Mouse (Mus musculus) lung, postnatal 10 days (tissue): Measurements from ENCODE around the gene Rarres2.
"Not testable (repeated sequence)": the region's sequence is repeated elsewhere in the genome, so short reads cannot be mapped to it uniquely, and the experiment has no call there.

ENCODE experiments used
- DNase-seq: peaks from one replicate; pipeline ENCODE4 v3.0.0; 2021

Gene Rarres2

DNA sequence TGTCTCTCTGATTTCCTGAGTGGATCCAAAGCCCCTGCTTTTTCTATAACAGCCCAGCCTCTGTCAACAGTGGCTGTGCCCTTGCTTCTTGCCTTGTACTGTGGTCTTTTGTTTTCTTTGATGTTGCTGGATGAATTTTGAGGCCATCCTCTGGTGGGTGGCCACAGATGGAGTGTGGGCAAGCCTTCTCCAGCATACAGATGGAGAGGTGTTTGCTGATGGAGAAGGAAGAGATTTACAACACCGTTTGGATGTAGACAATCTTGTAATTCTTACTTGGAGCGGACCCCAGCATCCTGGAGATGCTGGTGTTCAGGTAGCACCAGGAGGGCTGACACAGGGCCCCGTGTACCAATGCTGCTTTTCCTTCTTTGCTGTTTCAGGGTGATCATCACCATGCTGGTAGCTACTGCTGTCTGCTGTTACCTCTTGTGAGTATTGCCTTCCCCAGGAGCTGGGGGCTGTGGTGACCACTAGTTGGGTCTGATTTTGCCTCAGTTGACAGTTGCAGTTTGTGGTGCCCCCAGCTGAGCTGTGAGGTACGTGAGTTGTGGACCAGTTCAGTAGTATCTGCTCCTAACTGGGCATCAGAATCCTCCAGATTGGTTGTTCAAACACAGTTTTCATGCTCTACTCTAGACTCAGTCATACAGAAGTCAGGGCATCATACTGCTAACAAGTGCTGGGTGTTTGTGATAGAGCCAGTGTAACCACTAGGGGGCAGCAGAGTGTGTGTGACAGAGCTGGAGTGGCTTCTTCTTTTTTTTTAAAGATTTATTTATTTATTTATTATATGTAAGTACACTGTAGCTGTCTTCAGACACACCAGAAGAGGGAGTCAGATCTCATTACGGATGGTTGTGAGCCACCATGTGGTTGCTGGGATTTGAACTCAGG is 33.5 kb downstream of the Rarres2 start:
- peak; percentile 90 for DNase-seq

DNA sequence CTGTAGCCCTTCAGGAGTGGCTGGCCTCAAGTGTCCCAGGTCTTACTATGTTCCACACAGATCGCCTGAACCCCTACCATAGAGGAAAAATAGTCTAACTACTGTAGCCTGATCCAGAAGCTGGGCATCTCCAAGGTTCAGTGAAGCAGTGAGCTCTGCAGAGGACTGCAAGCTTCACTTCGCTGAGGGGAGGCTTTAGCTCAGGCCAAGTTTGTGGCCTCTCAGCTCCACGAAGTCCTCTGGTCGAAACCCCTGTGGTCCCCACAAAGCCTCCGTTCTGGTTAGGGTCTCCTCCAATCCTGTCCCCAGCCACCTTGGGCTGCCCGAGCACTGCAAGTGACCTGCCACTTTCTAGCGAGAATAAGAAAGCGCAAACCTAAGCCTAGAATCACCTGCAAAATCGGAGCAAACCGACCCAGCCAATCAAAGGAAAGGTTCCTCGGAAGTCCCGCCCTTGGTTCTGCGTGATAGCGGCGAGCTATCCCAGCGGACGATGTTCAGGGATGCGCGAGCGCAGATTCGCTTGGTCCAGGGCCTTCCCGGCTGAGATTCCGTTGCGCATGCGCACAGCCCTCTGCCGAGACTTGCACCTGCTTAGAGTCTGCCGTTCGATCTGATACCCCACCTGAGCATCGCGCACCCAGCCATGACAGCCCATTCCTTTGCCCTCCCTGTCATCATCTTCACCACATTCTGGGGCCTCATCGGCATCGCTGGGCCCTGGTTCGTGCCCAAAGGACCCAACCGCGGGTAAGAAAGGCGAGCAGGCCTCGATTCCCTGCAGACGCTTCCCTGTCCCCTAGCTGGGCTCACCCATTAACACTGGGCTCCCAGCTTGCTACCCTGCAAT is 35.3 kb downstream of the Rarres2 start, which contains the start of gene Atp6v0e2:
Atp6v0e2 (plus strand) TSS at position 511 of the 850 bp plus-strand sequence.
- DNase-seq = peak; percentile 87

DNA sequence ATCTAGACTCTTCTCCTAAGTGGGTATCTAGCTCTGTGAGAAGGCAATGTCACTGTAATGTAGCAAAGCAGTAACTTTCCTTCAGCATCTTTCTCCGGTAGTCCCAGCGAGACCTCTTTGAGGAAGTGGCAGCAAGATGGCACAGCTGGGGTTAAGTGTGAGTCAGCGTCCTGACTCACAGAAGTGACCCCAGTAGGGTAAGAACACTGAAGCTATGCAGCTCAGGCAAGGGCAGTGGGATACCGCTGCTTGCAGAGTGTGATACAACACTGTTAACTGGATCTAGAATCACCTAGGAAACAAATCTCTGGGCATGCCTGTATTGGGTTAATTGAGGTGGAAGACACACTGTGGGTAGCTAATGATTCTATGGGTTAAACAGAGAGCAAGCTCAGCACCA is 36.5 kb downstream of the Rarres2 start:
- DNase-seq = no peak

GRCm38 (mm10) chr6:48534913-48535312 is 37.7 kb downstream of the Rarres2 start:
- no peak for DNase-seq

DNA sequence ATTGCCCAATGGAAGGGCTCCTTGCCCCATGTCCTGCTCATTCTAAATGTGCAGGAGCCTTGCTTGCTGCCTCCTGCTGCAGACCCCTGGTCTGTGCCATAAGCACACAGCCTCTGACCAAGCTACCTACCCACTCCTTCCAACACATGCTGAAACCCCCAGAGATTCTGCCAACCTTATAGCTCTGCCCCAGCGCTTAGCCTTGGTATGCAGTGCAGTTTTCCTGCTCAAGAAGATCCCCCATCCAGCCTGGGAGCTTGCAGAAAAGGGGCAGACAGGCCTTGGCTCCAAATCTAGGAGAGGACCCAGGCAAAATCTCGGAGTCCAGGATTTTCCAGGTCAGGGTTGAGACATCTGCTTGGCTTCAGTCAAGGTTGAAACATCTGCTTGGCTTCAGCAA is 39.1 kb downstream of the Rarres2 start:
- no peak for DNase-seq

DNA sequence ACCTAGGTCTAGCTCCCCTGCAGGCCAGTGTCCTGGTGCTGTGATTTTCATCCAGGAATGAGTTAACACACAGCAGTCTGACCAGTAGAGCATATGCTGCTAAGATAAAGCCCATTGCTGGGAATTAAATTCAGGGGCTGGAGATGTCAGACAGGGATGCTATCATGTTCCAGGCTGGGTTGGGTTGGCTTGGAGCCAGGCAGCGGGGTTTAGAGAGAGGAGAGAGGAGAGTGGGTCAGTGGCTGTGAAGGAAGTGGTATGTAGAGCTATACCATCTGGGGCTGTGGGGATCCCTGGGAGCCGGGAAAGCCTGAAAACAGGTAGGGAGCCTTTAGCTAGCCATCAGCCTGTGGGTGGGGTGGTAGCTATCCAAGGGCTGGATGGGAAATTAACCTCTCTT is 41.7 kb downstream of the Rarres2 start:
- no peak for DNase-seq

DNA sequence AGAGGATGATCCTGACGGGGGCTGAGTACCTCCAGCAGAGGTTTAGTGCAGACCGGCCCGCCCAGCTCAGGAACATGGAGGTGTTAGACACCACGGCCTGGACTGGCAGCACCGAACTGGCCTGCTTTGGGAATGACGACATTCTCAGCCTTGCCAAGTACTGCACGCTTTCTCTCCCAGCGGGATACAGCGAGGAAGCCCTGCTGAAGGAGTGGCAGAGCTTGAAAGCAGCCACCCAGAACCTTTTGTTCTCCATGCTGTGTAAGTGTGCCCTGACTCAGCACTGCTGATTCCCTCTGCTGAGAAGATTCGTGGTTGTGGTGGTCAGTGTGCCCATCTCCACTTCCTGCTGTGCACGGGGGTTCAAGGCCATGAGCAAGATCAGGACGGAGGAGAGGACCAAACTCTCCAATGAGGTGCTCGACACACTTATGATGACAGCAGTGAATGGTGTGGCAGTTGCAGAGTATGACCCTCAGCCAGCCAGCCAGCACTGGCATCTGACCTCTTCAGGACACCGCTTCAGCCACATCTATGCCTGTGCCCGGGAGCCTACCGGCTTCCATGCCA is 42.6 kb downstream of the Rarres2 start:
- DNase-seq = no peak

DNA sequence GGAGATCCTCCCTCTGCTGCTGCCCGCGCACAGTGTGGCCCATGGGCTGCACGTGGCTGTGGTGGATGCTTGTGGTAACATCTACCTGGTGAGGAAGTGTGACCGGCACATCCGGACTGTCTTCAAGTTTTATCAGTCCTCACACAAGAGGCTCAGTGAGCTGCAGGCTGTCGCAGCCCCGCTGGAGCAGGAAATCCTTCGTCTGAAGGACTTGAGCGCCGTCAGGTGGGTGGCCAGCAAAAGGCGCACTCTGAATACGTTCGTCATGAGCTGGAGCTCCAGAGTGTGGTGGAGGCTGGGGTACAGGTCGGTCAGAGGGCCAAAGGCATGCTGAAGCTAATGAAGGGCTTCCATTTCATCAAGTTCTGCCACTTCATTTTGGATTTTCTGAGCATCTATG is 43.3 kb downstream of the Rarres2 start:
- DNase-seq = no peak

GRCm38 (mm10) chr6:48527901-48528300 is 44.7 kb downstream of the Rarres2 start:
- no peak for DNase-seq

- DNase-seq = not testable (repeated sequence)
Measured at GRCm38 (mm10) chr6:48524882-48525281, 47.7 kb downstream of the Rarres2 start.
